9 mouse cellular contexts compared by ENCODE assay signal in genomic region chr17:45807452-45807851, GRCm38 (mm10).
A peak's percentile ranks its signal among the peaks of the same experiment; 100 is the strongest.
DNase-seq lines count a peak whose midpoint lies in the region; ATAC-seq lines count a peak whose summit lies in the region.
"Had no signal": no experiment of that assay in that cellular context is flagged by ENCODE, and none has a peak within 500 bp of the region (broad histone marks: within the 10 kb centered on the region; RNA-seq: fewer than 3 reads in every experiment).

No protein-coding gene starts in this region.

- no peak for DNase-seq in heart, postnatal 4 days
- DNase-seq in A20 (ENCODE audit: low read depth, low spot score), result peak; percentile 32
- DNase-seq in frontal cortex, adult 2 months (ENCODE audit: extremely low spot score in 1 of 2, low spot score in 1 of 2), result peak; percentile 6 to 24
- no peak for DNase-seq in cerebellum, adult 9-11 months
- DNase-seq in yolk sac, embryonic 10.5 days (ENCODE audit: low spot score), result no peak
- no peak for DNase-seq in ovary, postnatal 14 days (ENCODE audit: low spot score)

- H3K9ac ChIP-seq in heart, embryonic 11.5 days (ENCODE audit: low read depth, low read length), result no peak overlapping the region

- H3K4me2 ChIP-seq in heart, embryonic 11.5 days, result no peak overlapping the region

- 0 out of 2 replicates have a peak, but pooled peaks have one; percentile 12 for ATAC-seq in heart, embryonic 11.5 days (replicated peaks; ENCODE audit: insufficient number of reproducible peaks, low FRiP score, low TSS enrichment)

- no peaks in the 10 kb centered on the region for H3K36me3 ChIP-seq in heart, embryonic 11.5 days (ENCODE audit: control insufficient read depth, insufficient read depth, low read length)
- H3K36me3 ChIP-seq in macrophage (ENCODE audit: inconsistent target), result no peaks in the 10 kb centered on the region

- H3K79me2 ChIP-seq in macrophage (ENCODE audit: inconsistent target), result no peaks in the 10 kb centered on the region

- H3K4me3 ChIP-seq in heart, embryonic 11.5 days (ENCODE audit: low read depth, low read length), result no peak overlapping the region
- no peak overlapping the region for H3K4me3 ChIP-seq in macrophage (ENCODE audit: inconsistent target)
- H3K4me3 ChIP-seq: layer of hippocampus, adult 2 months had no signal

- peaks cover 61% of the 10 kb centered on the region for H3K27me3 ChIP-seq in heart, embryonic 11.5 days (ENCODE audit: control insufficient read depth, insufficient read depth, low read length)

- 31% methylated on average over 13 of the region's 13 CpGs for WGBS in heart, embryonic 11.5 days (ENCODE audit: insufficient replicate concordance)
- WGBS in macrophage (ENCODE audit: missing documents), result 59% methylated on average over 8 of the region's 13 CpGs

- no peaks in the 10 kb centered on the region for H3K9me3 ChIP-seq in heart, embryonic 11.5 days (replicated peaks; ENCODE audit: control insufficient read depth, low read length)

- peaks cover 24% of the 10 kb centered on the region for H3K4me1 ChIP-seq in heart, embryonic 11.5 days (ENCODE audit: control insufficient read depth, insufficient read depth, low read length)

- no peak overlapping the region for H3K27ac ChIP-seq in heart, embryonic 11.5 days (ENCODE audit: low read depth, low read length)
- H3K27ac ChIP-seq in macrophage, result peak overlapping the region; percentile 72
- H3K27ac ChIP-seq: layer of hippocampus, adult 2 months had no signal

Comparison
In these comparisons a context has a peak if more than half of its experiments do, and no peak if none do; other contexts are left out.
1. DNase-seq: peak in A20 (single experiment) and frontal cortex, adult 2 months (2 of 2); none in heart, postnatal 4 days (single experiment), cerebellum, adult 9-11 months (single experiment), yolk sac, embryonic 10.5 days (single experiment) and ovary, postnatal 14 days (single experiment).